Mouse (Mus musculus): ENCODE measurements around the gene Lrrc42.

- TF ChIP-seq CTCF (IDR thresholded peaks at IDR 0.05; ENCODE audit: low read depth, low read length) (no peak), POLR2A (IDR thresholded peaks at IDR 0.05; ENCODE audit: extremely low read depth, insufficient read depth, low read length) (no peak)
Measured at GRCm38 (mm10) chr4:107210483-107211097, 42.7 kb downstream of the Lrrc42 start.
